Mouse (Mus musculus) bone marrow, adult 2 months (tissue): ENCODE measurements around the gene Sobp.

Source experiments
- CTCF ChIP-seq: fragments of 200-500 bp; IDR thresholded peaks from 2 replicates; pipeline ENCODE4 v1.5.1; 2011; ENCODE audit warnings: low read length, control low read depth; ENCODE audit not compliant: control insufficient read depth, insufficient read depth
- POLR2A ChIP-seq: fragments of 200-500 bp; IDR thresholded peaks from 2 replicates; pipeline ENCODE4 v1.6.1; 2011; ENCODE audit warnings: low read depth, mild to moderate bottlenecking, control low read depth, low read length, borderline replicate concordance; ENCODE audit not compliant: control insufficient read depth

- TF ChIP-seq POLR2A, result no peak
- no peak for TF ChIP-seq CTCF
Measured at GRCm38 (mm10) chr10:43081316-43081715, 93.0 kb downstream of the Sobp start.
